Mouse (Mus musculus) MEL (cell line): Measurements from ENCODE around the gene Abcc10. TPM values are rescaled to one million over a fixed set of nuclear protein-coding genes. Genes with fewer than 3 reads are reported as not detected.
A peak's percentile ranks its signal among the peaks of the same experiment; 100 is the strongest.

Source experiments
- DNase-seq: peaks from one replicate; pipeline ENCODE4 v3.0.0; 2011; ENCODE audit warnings: low read depth, low spot score
- H3K27ac ChIP-seq: 2 replicates; pipeline ENCODE4 v1.5.1; 2012; ENCODE audit warnings: low read depth, mild to moderate bottlenecking, control low read depth, low read length, moderate library complexity; ENCODE audit not compliant: control insufficient read depth
- H3K27me3 ChIP-seq, 2 experiments: fragments of 150-350 bp in 1 of 2; sonication (generic) in 1 of 2; 2 replicates each; pipeline ENCODE4 v1.6.1; 2012; ENCODE audit warnings: low read length in 2 of 2, mild to moderate bottlenecking in 2 of 2, improper control_type of control experiment in 1 of 2, moderate library complexity in 1 of 2; ENCODE audit not compliant: insufficient read depth in 2 of 2, control insufficient read depth in 1 of 2
- H3K36me3 ChIP-seq, 2 experiments: 2 replicates each; pipeline ENCODE4 v1.6.1; 2012 to 2014; ENCODE audit warnings: low read length in 2 of 2, improper control_type of control experiment in 1 of 2, inconsistent platforms in 1 of 2, mild to moderate bottlenecking in 1 of 2; ENCODE audit not compliant: insufficient read depth in 2 of 2, control insufficient read depth in 1 of 2
- H3K4me1 ChIP-seq, 2 experiments: fragments of 150-350 bp in 1 of 2; sonication (generic) in 1 of 2; 2 replicates each; pipeline ENCODE4 v1.6.1; 2012; ENCODE audit warnings: low read length in 2 of 2, improper control_type of control experiment in 1 of 2, mild to moderate bottlenecking in 1 of 2; ENCODE audit not compliant: insufficient read depth in 2 of 2, control insufficient read depth in 1 of 2
- H3K4me3 ChIP-seq, 2 experiments: fragments of 150-350 bp in 1 of 2; sonication (generic) in 1 of 2; 2 replicates each; pipeline ENCODE4 v1.5.1; 2012; ENCODE audit warnings: low read depth in 2 of 2, low read length in 2 of 2, mild to moderate bottlenecking in 2 of 2, moderate library complexity in 2 of 2, control low read depth in 1 of 2, improper control_type of control experiment in 1 of 2; ENCODE audit not compliant: control insufficient read depth in 1 of 2, insufficient read depth in 1 of 2
- H3K79me2 ChIP-seq: 2 replicates; pipeline ENCODE4 v1.6.1; 2012; ENCODE audit warnings: mild to moderate bottlenecking, low read length, moderate library complexity; ENCODE audit not compliant: control insufficient read depth, poor library complexity, insufficient read depth
- H3K9ac ChIP-seq: 2 replicates; pipeline ENCODE4 v1.6.1; 2012; ENCODE audit warnings: low read depth, mild to moderate bottlenecking, control low read depth, low read length, moderate library complexity; ENCODE audit not compliant: control insufficient read depth, poor library complexity, severe bottlenecking
- H3K9me3 ChIP-seq: fragments of 150-350 bp; sonication (generic); replicated peaks from 2 replicates; pipeline ENCODE4 v1.6.1; 2012; ENCODE audit warnings: mild to moderate bottlenecking, low read length, improper control_type of control experiment, moderate library complexity; ENCODE audit not compliant: insufficient read depth
- BHLHE40 ChIP-seq: IDR thresholded peaks from 2 replicates; pipeline ENCODE4 v1.6.1; 2012; ENCODE audit warnings: low read depth, mild to moderate bottlenecking, inconsistent platforms, low read length, improper control_type of control experiment, borderline replicate concordance
- CHD1 ChIP-seq: IDR thresholded peaks from 2 replicates; pipeline ENCODE4 v1.6.1; 2012; ENCODE audit warnings: low read depth, mild to moderate bottlenecking, inconsistent platforms, low read length, improper control_type of control experiment
- CHD2 ChIP-seq: IDR thresholded peaks from 2 replicates; pipeline ENCODE4 v1.6.1; 2011; ENCODE audit warnings: low read length, improper control_type of control experiment
- E2F4 ChIP-seq: IDR thresholded peaks from 2 replicates; pipeline ENCODE4 v1.6.1; 2011; ENCODE audit warnings: low read depth, low read length, improper control_type of control experiment, borderline replicate concordance
- ELF1 ChIP-seq: IDR thresholded peaks from 2 replicates; pipeline ENCODE4 v1.6.1; 2014; ENCODE audit warnings: low read depth, mild to moderate bottlenecking, inconsistent platforms, low read length, improper control_type of control experiment, moderate library complexity
- EP300 ChIP-seq, 2 experiments: IDR thresholded peaks; 2 replicates each; pipeline ENCODE4 v1.6.1; 2011; ENCODE audit warnings: improper control_type of control experiment in 2 of 2, low read length in 2 of 2, low read depth in 1 of 2, mild to moderate bottlenecking in 1 of 2
- ETS1 ChIP-seq: IDR thresholded peaks from 2 replicates; pipeline ENCODE4 v1.6.1; 2012; ENCODE audit warnings: low read depth, mild to moderate bottlenecking, inconsistent platforms, low read length, improper control_type of control experiment, moderate library complexity
- GABPA ChIP-seq: IDR thresholded peaks from 2 replicates; pipeline ENCODE4 v1.6.1; 2012; ENCODE audit warnings: low read depth, mild to moderate bottlenecking, inconsistent platforms, low read length, improper control_type of control experiment, moderate library complexity
- GATA1 ChIP-seq: IDR thresholded peaks from 2 replicates; pipeline ENCODE4 v1.6.1; 2011; ENCODE audit warnings: low read depth, low read length, improper control_type of control experiment
- HCFC1 ChIP-seq: IDR thresholded peaks from 2 replicates; pipeline ENCODE4 v1.6.1; 2012; ENCODE audit warnings: low read depth, mild to moderate bottlenecking, inconsistent platforms, low read length, improper control_type of control experiment, moderate library complexity
- JUND ChIP-seq: IDR thresholded peaks from 2 replicates; pipeline ENCODE4 v1.6.1; 2011; ENCODE audit warnings: low read depth, mild to moderate bottlenecking, improper control_type of control experiment, low read length
- KAT2A ChIP-seq: conservative IDR thresholded peaks from 2 replicates; pipeline ENCODE4 v1.6.1; 2012; ENCODE audit warnings: low read depth, low read length, improper control_type of control experiment, inconsistent platforms
- MAFK ChIP-seq: IDR thresholded peaks from 2 replicates; pipeline ENCODE4 v1.6.1; 2011; ENCODE audit warnings: low read depth, mild to moderate bottlenecking, low read length, improper control_type of control experiment, borderline replicate concordance
- MAX ChIP-seq: IDR thresholded peaks from 2 replicates; pipeline ENCODE4 v1.6.1; 2011; ENCODE audit warnings: low read length, improper control_type of control experiment
- MAZ ChIP-seq: IDR thresholded peaks from 2 replicates; pipeline ENCODE4 v1.6.1; 2012; ENCODE audit warnings: low read depth, mild to moderate bottlenecking, inconsistent platforms, low read length, improper control_type of control experiment
- MEF2A ChIP-seq: IDR thresholded peaks from 2 replicates; pipeline ENCODE4 v1.6.1; 2014; ENCODE audit warnings: low read depth, mild to moderate bottlenecking, inconsistent platforms, low read length, improper control_type of control experiment; ENCODE audit not compliant: poor library complexity, insufficient replicate concordance, severe bottlenecking; ENCODE audit errors: extremely low read depth
- MXI1 ChIP-seq: IDR thresholded peaks from 2 replicates; pipeline ENCODE4 v1.6.1; 2011; ENCODE audit warnings: mild to moderate bottlenecking, low read depth, low read length, improper control_type of control experiment
- MYC ChIP-seq: IDR thresholded peaks from 2 replicates; pipeline ENCODE4 v1.6.1; 2011; ENCODE audit warnings: low read depth, mild to moderate bottlenecking, low read length, improper control_type of control experiment, moderate library complexity
- NELFE ChIP-seq: IDR thresholded peaks from 2 replicates; pipeline ENCODE4 v1.6.1; 2011; ENCODE audit warnings: low read depth, low read length, improper control_type of control experiment
- NRF1 ChIP-seq: IDR thresholded peaks from 2 replicates; pipeline ENCODE4 v1.6.1; 2014; ENCODE audit warnings: low read depth, mild to moderate bottlenecking, inconsistent platforms, low read length, improper control_type of control experiment, moderate library complexity; ENCODE audit not compliant: poor library complexity, insufficient read depth, severe bottlenecking
- POLR2A ChIP-seq, 2 experiments: IDR thresholded peaks; 2 replicates each; pipeline ENCODE4 v1.6.1; 2011 to 2012; ENCODE audit warnings: low read length in 2 of 2, mild to moderate bottlenecking in 2 of 2, control low read depth in 1 of 2, improper control_type of control experiment in 1 of 2, low read depth in 1 of 2, moderate library complexity in 1 of 2; ENCODE audit not compliant: control insufficient read depth in 1 of 2, insufficient read depth in 1 of 2, poor library complexity in 1 of 2
- POLR2AphosphoS2 ChIP-seq: IDR thresholded peaks from 2 replicates; pipeline ENCODE4 v1.6.1; 2011; ENCODE audit warnings: low read length, improper control_type of control experiment
- POLR2AphosphoS5 ChIP-seq: IDR thresholded peaks from 2 replicates; pipeline ENCODE4 v1.6.1; 2012; ENCODE audit warnings: low read depth, borderline replicate concordance, mild to moderate bottlenecking, inconsistent platforms, low read length, moderate library complexity, mixed read lengths
- RAD21 ChIP-seq: IDR thresholded peaks from 2 replicates; pipeline ENCODE4 v1.6.1; 2011; ENCODE audit warnings: mild to moderate bottlenecking, low read depth, low read length, improper control_type of control experiment
- RCOR1 ChIP-seq: IDR thresholded peaks from 2 replicates; pipeline ENCODE4 v1.6.1; 2012; ENCODE audit warnings: low read depth, mild to moderate bottlenecking, inconsistent platforms, low read length, improper control_type of control experiment
- SIN3A ChIP-seq: IDR thresholded peaks from 2 replicates; pipeline ENCODE4 v1.6.1; 2012; ENCODE audit warnings: low read length, improper control_type of control experiment, inconsistent platforms
- SMC3 ChIP-seq: IDR thresholded peaks from 2 replicates; pipeline ENCODE4 v1.6.1; 2011; ENCODE audit warnings: low read depth, low read length, improper control_type of control experiment
- TBP ChIP-seq: IDR thresholded peaks from 2 replicates; pipeline ENCODE4 v1.8.0; 2011; ENCODE audit warnings: low read depth, low read length, improper control_type of control experiment
- TCF12 ChIP-seq: IDR thresholded peaks from 2 replicates; pipeline ENCODE4 v1.6.1; 2014; ENCODE audit warnings: low read depth, mild to moderate bottlenecking, inconsistent platforms, low read length, improper control_type of control experiment, moderate library complexity
- UBTF ChIP-seq: IDR thresholded peaks from 2 replicates; pipeline ENCODE4 v1.6.1; 2012; ENCODE audit warnings: low read depth, mild to moderate bottlenecking, inconsistent platforms, low read length, improper control_type of control experiment, moderate library complexity, borderline replicate concordance; ENCODE audit not compliant: insufficient read depth
- USF1 ChIP-seq: IDR thresholded peaks from 2 replicates; pipeline ENCODE4 v1.6.1; 2014; ENCODE audit warnings: low read depth, mild to moderate bottlenecking, inconsistent platforms, low read length, improper control_type of control experiment, moderate library complexity
- USF2 ChIP-seq, 2 experiments: IDR thresholded peaks; 2 replicates each; pipeline ENCODE4 v1.6.1; 2011 to 2012; ENCODE audit warnings: improper control_type of control experiment in 2 of 2, low read length in 2 of 2, borderline replicate concordance in 1 of 2, inconsistent platforms in 1 of 2, low read depth in 1 of 2, mild to moderate bottlenecking in 1 of 2; ENCODE audit not compliant: insufficient read depth in 1 of 2
- ZC3H11A ChIP-seq: IDR thresholded peaks from 2 replicates; pipeline ENCODE4 v1.6.1; 2012; ENCODE audit warnings: low read depth, mild to moderate bottlenecking, inconsistent platforms, low read length, improper control_type of control experiment
- ZKSCAN1 ChIP-seq: IDR thresholded peaks from 2 replicates; pipeline ENCODE4 v1.6.1; 2012; ENCODE audit warnings: low read depth, mild to moderate bottlenecking, inconsistent platforms, low read length, improper control_type of control experiment, moderate library complexity
- ZMIZ1 ChIP-seq: IDR thresholded peaks from 2 replicates; pipeline ENCODE4 v1.6.1; 2012; ENCODE audit warnings: low read depth, mild to moderate bottlenecking, inconsistent platforms, low read length, improper control_type of control experiment, moderate library complexity
- ZNF384 ChIP-seq: IDR thresholded peaks from 2 replicates; pipeline ENCODE4 v1.6.1; 2012; ENCODE audit warnings: low read depth, mild to moderate bottlenecking, inconsistent platforms, low read length, improper control_type of control experiment
- polyA plus RNA-seq, 2 experiments: library from polyadenylated mRNA; stranded (reverse) in 1 of 2; unstranded in 1 of 2; fragments of >175 nt in 1 of 2; fragments of >200 nt in 1 of 2; gene quantifications; 2 replicates each; pipeline versions ENCODE4 v1.2.1 to v1.2.4; 2012; ENCODE audit warnings: low replicate concordance in 2 of 2, low read depth in 1 of 2; ENCODE audit not compliant: insufficient read length in 2 of 2, insufficient read depth in 1 of 2, missing spikeins in 1 of 2
- total RNA-seq: library from RNA; depleted of rRNA; stranded (reverse); fragments of 300-350 nt; gene quantifications from 2 replicates; pipeline ENCODE4 v1.2.3, GENCODE M21; 2012

Abcc10 gene
- total and polyA plus RNA-seq, 3 experiments: 4.0 to 6.2 TPM; not detected in 1

DNA sequence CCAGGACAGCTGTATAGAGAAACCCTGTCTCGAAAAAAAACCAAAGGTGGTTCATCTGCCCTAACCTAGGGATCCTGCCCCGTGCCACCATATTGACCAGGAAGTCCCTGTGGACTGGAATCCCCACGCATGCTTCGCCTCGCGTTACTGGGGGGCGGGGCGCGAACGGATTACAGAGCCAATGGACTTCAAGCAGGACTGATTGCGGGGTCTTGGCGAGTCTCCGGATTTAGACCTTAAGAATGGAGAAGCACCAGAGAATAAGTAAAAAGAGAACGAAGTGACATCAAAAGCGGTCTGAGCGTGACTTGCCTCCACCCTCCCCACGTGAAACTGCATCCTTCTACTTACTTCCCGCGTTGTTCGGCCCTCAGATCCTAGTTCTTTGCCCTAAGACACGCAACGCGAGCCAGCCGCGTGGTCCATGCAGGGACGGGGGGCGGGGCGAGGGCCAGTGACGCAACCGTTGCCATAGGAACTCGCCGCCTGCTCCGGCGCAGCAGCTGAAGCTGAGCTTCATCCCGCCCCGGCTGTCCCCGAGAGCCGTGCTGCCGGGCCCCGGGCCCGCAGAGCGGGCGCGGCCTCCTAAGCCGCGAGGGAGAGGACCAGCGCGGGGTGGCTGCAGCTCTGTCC is 74.6 kb downstream of the Abcc10 start, which contains the start of gene Lrrc73:
Gene Lrrc73, plus strand, starts transcription at position 80 of the 633 bp plus-strand sequence.
- H3K36me3 ChIP-seq: peaks cover 0 to 4% of the 10 kb centered on the region in 2 experiments; a peak in 2 of 4 replicates
- peak; percentile 91 for DNase-seq
- H3K4me3 ChIP-seq: peak within 1 kb of the TSS; percentile 64 to 66
- H3K27ac ChIP-seq: peak within 1 kb of the TSS; percentile 15
- H3K79me2 ChIP-seq: peaks cover 7% of the 10 kb centered on the region
- peak within 1 kb of the TSS; percentile 62 for H3K9ac ChIP-seq
- peaks cover 0 to 15% of the 10 kb centered on the region in 2 experiments; a peak in 2 of 4 replicates for H3K4me1 ChIP-seq
- H3K9me3 ChIP-seq: no peaks in the 10 kb centered on the region
- H3K27me3 ChIP-seq: no peaks in the 10 kb centered on the region
- TF ChIP-seq MAFK (no peak), ZC3H11A (no peak), NRF1 (peak; percentile 46; the same call in 1 of the 2 replicates), ZNF384 (no peak), EP300 (IDR thresholded peaks at IDR 0.05; ENCODE audit: low read depth in 1 of 2, low read length in 2 of 2) (no peak), USF2 (IDR thresholded peaks at IDR 0.05; ENCODE audit: borderline replicate concordance in 1 of 2, insufficient read depth in 1 of 2, low read depth in 1 of 2, low read length in 2 of 2) (no peak), POLR2AphosphoS2 (no peak), RCOR1 (no peak), ZKSCAN1 (no peak), MEF2A (no peak), CHD2 (no peak), USF1 (no peak), TBP (no peak), HCFC1 (peak; percentile 32; the same call in 1 of the 2 replicates), POLR2AphosphoS5 (no peak), POLR2A (IDR thresholded peaks at IDR 0.05; ENCODE audit: control insufficient read depth in 1 of 2, insufficient read depth in 1 of 2, low read depth in 1 of 2, low read length in 2 of 2, poor library complexity in 1 of 2) (0 out of 4 replicates have a peak, but pooled peaks of 1 of the 2 experiments have one; percentile 18), MXI1 (peak; percentile 98), MAZ (no peak), UBTF (no peak), KAT2A (no peak), JUND (no peak), MAX (peak; percentile 88), E2F4 (no peak; the same call in 1 of the 2 replicates), ZMIZ1 (no peak), ETS1 (no peak), SIN3A (peak; percentile 89), ELF1 (peak; percentile 68), RAD21 (no peak), CHD1 (no peak), GATA1 (no peak), BHLHE40 (no peak), SMC3 (no peak), TCF12 (no peak), NELFE (no peak; the same call in 1 of the 2 replicates), GABPA (no peak), MYC (peak; percentile 92)
